Mouse (Mus musculus) limb, embryonic 14.5 days (tissue): Measurements from ENCODE around the gene Kdelr1. TPM values are rescaled to one million over a fixed set of nuclear protein-coding genes. Genes with fewer than 3 reads are reported as not detected.

Source experiments
- ATAC-seq: fragments of 200-750 bp; cut with Nextera tagmentation; 2 replicates; pipeline ENCODE4 v1.8.0; 2017; ENCODE audit warnings: low read depth, moderate number of reproducible peaks, moderate TSS enrichment; ENCODE audit not compliant: low FRiP score
- DNase-seq: peaks from one replicate; pipeline ENCODE4 v3.0.0-alpha.2; 2015; ENCODE audit warnings: low spot score
- H3K27ac ChIP-seq: fragments of 300-500 bp; sonication (generic); replicated peaks from 2 replicates; pipeline ENCODE4 v1.5.1; 2014; ENCODE audit warnings: low read depth, mild to moderate bottlenecking, low read length, moderate library complexity, mixed read lengths
- H3K27me3 ChIP-seq: fragments of 300-500 bp; sonication (generic); 2 replicates; pipeline ENCODE4 v1.6.1; 2014; ENCODE audit warnings: low read length, mixed read lengths; ENCODE audit not compliant: control insufficient read depth, insufficient read depth
- H3K36me3 ChIP-seq: fragments of 300-500 bp; sonication (generic); 2 replicates; pipeline ENCODE4 v1.6.1; 2014; ENCODE audit warnings: mild to moderate bottlenecking, low read length, moderate library complexity, mixed read lengths; ENCODE audit not compliant: control insufficient read depth, insufficient read depth
- H3K4me1 ChIP-seq: fragments of 300-500 bp; sonication (generic); 2 replicates; pipeline ENCODE4 v1.6.1; 2014; ENCODE audit warnings: antibody characterized with exemption, low read length, mixed read lengths; ENCODE audit not compliant: control insufficient read depth, insufficient read depth
- H3K4me2 ChIP-seq: fragments of 300-500 bp; sonication (generic); replicated peaks from 2 replicates; pipeline ENCODE4 v1.6.1; 2014; ENCODE audit warnings: low read depth, mild to moderate bottlenecking, low read length, moderate library complexity; ENCODE audit not compliant: severe bottlenecking
- H3K4me3 ChIP-seq: fragments of 300-500 bp; sonication (generic); replicated peaks from 2 replicates; pipeline ENCODE4 v1.5.1; 2014; ENCODE audit warnings: low read length
- H3K9ac ChIP-seq: fragments of 300-500 bp; sonication (generic); 2 replicates; pipeline ENCODE4 v1.6.1; 2014; ENCODE audit warnings: mild to moderate bottlenecking, low read depth, low read length, moderate library complexity; ENCODE audit not compliant: severe bottlenecking
- H3K9me3 ChIP-seq: fragments of 300-500 bp; sonication (generic); 2 replicates; pipeline ENCODE4 v1.6.1; 2016; ENCODE audit warnings: low read length; ENCODE audit not compliant: control insufficient read depth
- POLR2A ChIP-seq: fragments of 200-500 bp; IDR thresholded peaks from 2 replicates; pipeline ENCODE4 v1.8.0; 2012; ENCODE audit warnings: inconsistent platforms, mild to moderate bottlenecking, moderate library complexity, borderline replicate concordance; ENCODE audit not compliant: insufficient read depth, insufficient read length; ENCODE audit errors: extremely low read depth
- WGBS: fragments of 180-500 bp; shearing (Covaris S2); extraction: QIAGEN DNeasy Blood & Tissue Kit; methylation state at CpG from one replicate; pipeline ENCODE4 v1.1.7; 2014; 5-methylcytosine and 5-hydroxymethylcytosine counted together
- polyA plus RNA-seq, 2 experiments: library from polyadenylated mRNA; depleted of rRNA in 1 of 2; stranded (reverse) in 1 of 2; unstranded in 1 of 2; fragments of >200 nt; fragmentation: Nextera tagmentation in 1 of 2; extraction: Ambion mirVana in 1 of 2; gene quantifications; 2 replicates each; pipeline versions ENCODE4 v1.2.1 to v1.2.3; 2012 to 2014

Kdelr1 gene
- polyA plus RNA-seq, 2 experiments, result 163 to 374 TPM

- DNase-seq (peak; percentile 69), ATAC-seq (peak; percentile 25)
- Histone ChIP-seq H3K4me1 (peaks cover 55% of the 10 kb centered on the region), H3K9me3 (no peaks in the 10 kb centered on the region), H3K36me3 (peaks cover 12% of the 10 kb centered on the region; the same call in 1 of the 2 replicates), H3K27ac (peak within 1 kb of the TSS; percentile 90), H3K4me3 (peak within 1 kb of the TSS; percentile 60), H3K9ac (peak within 1 kb of the TSS; percentile 68), H3K4me2 (peak within 1 kb of the TSS; percentile 75), H3K27me3 (no peaks in the 10 kb centered on the region)
- WGBS, result 21% methylated on average over 9 of the region's 9 CpGs
- no peak for TF ChIP-seq POLR2A
Measured at GRCm38 (mm10) chr7:45921242-45921621, 48.7 kb downstream of the Kdelr1 start, which contains the start of gene Emp3. Gene Emp3 (minus strand): TSS chr7:45921404.

GRCm38 (mm10) chr7:45921950-45922600 lies 49.5 kb downstream of the Kdelr1 start:
- DNase-seq, result no peak
- H3K4me3 ChIP-seq, result 0 out of 2 replicates have a peak overlapping the region, but pooled peaks have one; percentile 41
- H3K27me3 ChIP-seq, result no peaks in the 10 kb centered on the region
- ATAC-seq, result no peak
- no peaks in the 10 kb centered on the region for H3K9me3 ChIP-seq
- H3K36me3 ChIP-seq, result peaks cover 12% of the 10 kb centered on the region; the same call in 1 of the 2 replicates
- H3K4me1 ChIP-seq, result peaks cover 49% of the 10 kb centered on the region
- H3K9ac ChIP-seq, result no peak overlapping the region
- TF ChIP-seq POLR2A, result no peak
- WGBS, result 75% methylated on average over 12 of the region's 12 CpGs
- H3K4me2 ChIP-seq, result peak overlapping the region; percentile 63
- H3K27ac ChIP-seq, result peak overlapping the region; percentile 90

- ATAC-seq (peak; percentile 86), DNase-seq (peak; percentile 98)
- Histone ChIP-seq H3K27me3 (peaks cover 2% of the 10 kb centered on the region; the same call in 1 of the 2 replicates), H3K4me1 (peaks cover 39% of the 10 kb centered on the region), H3K4me3 (peak overlapping the region; percentile 41), H3K4me2 (peak overlapping the region; percentile 63), H3K9me3 (no peaks in the 10 kb centered on the region), H3K27ac (peak overlapping the region; percentile 90), H3K9ac (peak overlapping the region; percentile 34), H3K36me3 (peaks cover 6% of the 10 kb centered on the region; the same call in 1 of the 2 replicates)
- 0 out of 2 replicates have a peak, but pooled peaks have one; percentile 32 for TF ChIP-seq POLR2A
- WGBS, result under 1% methylated on average over 37 of the region's 37 CpGs
Measured at GRCm38 (mm10) chr7:45922928-45923761, 50.6 kb downstream of the Kdelr1 start.

GRCm38 (mm10) chr7:45923762-45924428 lies 51.3 kb downstream of the Kdelr1 start, which contains the start of gene Ccdc114:
Gene Ccdc114 (plus strand): TSS chr7:45924072.
- H3K9ac ChIP-seq, result peak within 1 kb of the TSS; percentile 34
- H3K4me3 ChIP-seq, result peak within 1 kb of the TSS; percentile 41
- H3K27me3 ChIP-seq, result peaks cover 4% of the 10 kb centered on the region; the same call in 1 of the 2 replicates
- H3K36me3 ChIP-seq, result 0 out of 2 replicates have a peak, but pooled peaks cover 2% of the 10 kb centered on the region
- DNase-seq (peak; percentile 72), ATAC-seq (peak; percentile 42)
- no peaks in the 10 kb centered on the region for H3K9me3 ChIP-seq
- H3K4me2 ChIP-seq, result peak within 1 kb of the TSS; percentile 63
- H3K27ac ChIP-seq, result peak within 1 kb of the TSS; percentile 90
- no peak for TF ChIP-seq POLR2A
- peaks cover 38% of the 10 kb centered on the region for H3K4me1 ChIP-seq
- 8% methylated on average over 24 of the region's 24 CpGs for WGBS
